Mouse (Mus musculus) liver, postnatal 0 days (tissue): ENCODE data around the gene Dis3l2.

Experiments
- CTCF ChIP-seq: sonication (generic); IDR thresholded peaks from 2 replicates; pipeline ENCODE4 v1.5.1; 2016; ENCODE audit warnings: antibody characterized with exemption, low read depth
- EP300 ChIP-seq: IDR thresholded peaks from 2 replicates; pipeline ENCODE4 v1.6.1; 2016; ENCODE audit warnings: antibody characterized with exemption, low read depth, mild to moderate bottlenecking

- TF ChIP-seq CTCF (no peak), EP300 (no peak)
Measured at GRCm38 (mm10) chr1:86691027-86691426, 12.6 kb upstream of the Dis3l2 start.
